ENCODE assay signal across 8 mouse cellular contexts in genomic region chr1:89453666-89454065, GRCm38 (mm10). TPM values are rescaled to one million over a fixed set of nuclear protein-coding genes. Genes with fewer than 3 reads are reported as not detected.
DNase-seq lines count a peak whose midpoint lies in the region; ATAC-seq lines count a peak whose summit lies in the region.

No protein-coding gene starts in this region.

- H3K9me3 ChIP-seq in kidney, embryonic 15.5 days (replicated peaks): 0 out of 2 replicates have a peak, but pooled peaks cover 7% of the 10 kb centered on the region
- H3K9me3 ChIP-seq in embryonic facial prominence, embryonic 11.5 days (replicated peaks; ENCODE audit: control insufficient read depth, low read length): no peaks in the 10 kb centered on the region; the same call in 1 of the 2 replicates
- no peaks in the 10 kb centered on the region; the same call in 1 of the 2 replicates for H3K9me3 ChIP-seq in hindbrain, embryonic 16.5 days (ENCODE audit: control insufficient read depth, low read length)
- H3K9me3 ChIP-seq in midbrain, embryonic 15.5 days: no peaks in the 10 kb centered on the region

- ATAC-seq in kidney, embryonic 15.5 days (replicated peaks; ENCODE audit: low FRiP score): no peak
- no peak for ATAC-seq in embryonic facial prominence, embryonic 11.5 days (replicated peaks; ENCODE audit: insufficient number of reproducible peaks, low FRiP score, low TSS enrichment, low read depth)
- ATAC-seq in hindbrain, embryonic 16.5 days: no peak
- peak; percentile 1; the same call in 1 of the 2 replicates for ATAC-seq in midbrain, embryonic 15.5 days (replicated peaks)

- H3K4me1 ChIP-seq in kidney, embryonic 15.5 days: peaks cover 28% of the 10 kb centered on the region
- H3K4me1 ChIP-seq in embryonic facial prominence, embryonic 11.5 days (ENCODE audit: control insufficient read depth, insufficient read depth, low read length): peaks cover 12% of the 10 kb centered on the region
- H3K4me1 ChIP-seq in hindbrain, embryonic 16.5 days (ENCODE audit: control insufficient read depth, insufficient read depth, low read depth, low read length): peaks cover 20% of the 10 kb centered on the region
- H3K4me1 ChIP-seq in midbrain, embryonic 15.5 days: peaks cover 24% of the 10 kb centered on the region

- no peak for DNase-seq in kidney, adult 11 months
- DNase-seq in embryonic facial prominence, embryonic 11.5 days (ENCODE audit: low spot score): no peak
- no peak for DNase-seq in urinary bladder, postnatal 10 days (ENCODE audit: low spot score)
- DNase-seq in thymus, postnatal 36 days: no peak
- no peak for DNase-seq in retina, embryonic 14.5 days (ENCODE audit: low spot score)

- WGBS in kidney, embryonic 15.5 days: 35% methylated on average over 6 of the region's 6 CpGs
- WGBS in embryonic facial prominence, embryonic 11.5 days: 34% methylated on average over 6 of the region's 6 CpGs
- WGBS in hindbrain, embryonic 16.5 days: 32% methylated on average over 6 of the region's 6 CpGs
- WGBS in midbrain, embryonic 15.5 days: 35% methylated on average over 6 of the region's 6 CpGs

- peaks cover 5% of the 10 kb centered on the region; the same call in 1 of the 2 replicates for H3K36me3 ChIP-seq in kidney, embryonic 15.5 days
- H3K36me3 ChIP-seq in embryonic facial prominence, embryonic 11.5 days (replicated peaks; ENCODE audit: control insufficient read depth, insufficient read depth, low read depth, low read length): no peaks in the 10 kb centered on the region
- H3K36me3 ChIP-seq in hindbrain, embryonic 16.5 days (ENCODE audit: control insufficient read depth, insufficient read depth, low read length): no peaks in the 10 kb centered on the region
- no peaks in the 10 kb centered on the region for H3K36me3 ChIP-seq in midbrain, embryonic 15.5 days (replicated peaks)

- H3K9ac ChIP-seq in kidney, embryonic 15.5 days: peak overlapping the region; percentile 91
- H3K9ac ChIP-seq in embryonic facial prominence, embryonic 11.5 days (replicated peaks; ENCODE audit: low read length): peak overlapping the region; percentile 90
- peak overlapping the region; percentile 92; the same call in 1 of the 2 replicates for H3K9ac ChIP-seq in hindbrain, embryonic 16.5 days (ENCODE audit: low read depth, low read length)
- H3K9ac ChIP-seq in midbrain, embryonic 15.5 days: peak overlapping the region; percentile 65; the same call in 1 of the 2 replicates

- no peaks in the 10 kb centered on the region for H3K27me3 ChIP-seq in kidney, embryonic 15.5 days
- no peaks in the 10 kb centered on the region for H3K27me3 ChIP-seq in embryonic facial prominence, embryonic 11.5 days (ENCODE audit: control insufficient read depth, insufficient read depth, low read length)
- no peaks in the 10 kb centered on the region for H3K27me3 ChIP-seq in hindbrain, embryonic 16.5 days (replicated peaks; ENCODE audit: control insufficient read depth, insufficient read depth, low read length)
- H3K27me3 ChIP-seq in midbrain, embryonic 15.5 days (replicated peaks): no peaks in the 10 kb centered on the region

- H3K4me3 ChIP-seq in kidney, embryonic 15.5 days (replicated peaks): peak overlapping the region; percentile 88
- H3K4me3 ChIP-seq in embryonic facial prominence, embryonic 11.5 days (ENCODE audit: low read depth, low read length): peak overlapping the region; percentile 87
- H3K4me3 ChIP-seq in hindbrain, embryonic 16.5 days (ENCODE audit: low read length): peak overlapping the region; percentile 88
- H3K4me3 ChIP-seq in midbrain, embryonic 15.5 days: peak overlapping the region; percentile 70

- H3K27ac ChIP-seq in kidney, embryonic 15.5 days: no peak overlapping the region
- no peak overlapping the region for H3K27ac ChIP-seq in embryonic facial prominence, embryonic 11.5 days (replicated peaks; ENCODE audit: low read depth, low read length)
- no peak overlapping the region; the same call in 1 of the 2 replicates for H3K27ac ChIP-seq in hindbrain, embryonic 16.5 days (ENCODE audit: low read depth, low read length)
- H3K27ac ChIP-seq in midbrain, embryonic 15.5 days: peak overlapping the region; percentile 86; the same call in 1 of the 2 replicates

- H3K4me2 ChIP-seq in kidney, embryonic 15.5 days: peak overlapping the region; percentile 96
- H3K4me2 ChIP-seq in embryonic facial prominence, embryonic 11.5 days (ENCODE audit: low read depth, low read length): peak overlapping the region; percentile 92
- H3K4me2 ChIP-seq in hindbrain, embryonic 16.5 days (ENCODE audit: low read length): peak overlapping the region; percentile 81
- H3K4me2 ChIP-seq in midbrain, embryonic 15.5 days: peak overlapping the region; percentile 78

RNA-seq across cellular contexts. Expression of gene Agap1, which starts 0.9 kb away (rescaled TPM):
- polyA plus RNA-seq in kidney, embryonic 15.5 days (2015; fragmentation: Nextera tagmentation; extraction: Ambion mirVana): 10.8 and 11.3 TPM in 2 replicates
- 15.4 and 16.5 TPM in 2 replicates for polyA plus RNA-seq in embryonic facial prominence, embryonic 11.5 days (2014; fragmentation: Nextera tagmentation; extraction: Ambion mirVana)
- polyA plus RNA-seq in hindbrain, embryonic 16.5 days (2015; fragmentation: Nextera tagmentation; extraction: Ambion mirVana): 31.9 and 33.7 TPM in 2 replicates
- 56.9 and 63.6 TPM in 2 replicates for polyA plus RNA-seq in midbrain, embryonic 15.5 days (2015; fragmentation: Nextera tagmentation; extraction: Ambion mirVana)
